Mouse (Mus musculus): ENCODE measurements around the gene Marcksl1.
A peak's percentile ranks its signal among the peaks of the same experiment; 100 is the strongest.

Marcksl1 gene

GRCm38 (mm10) chr4:129502901-129503444, 10.4 kb upstream of the Marcksl1 start:
- DNase-seq (ENCODE audit: low read depth, low spot score), result no peak
- H3K36me3 ChIP-seq (ENCODE audit: control insufficient read depth, insufficient read depth, low read length, poor library complexity, severe bottlenecking), result no peaks in the 10 kb centered on the region
- no peaks in the 10 kb centered on the region for H3K27me3 ChIP-seq (ENCODE audit: control insufficient read depth, insufficient read depth, low read length, poor library complexity, severe bottlenecking)

GRCm38 (mm10) chr4:129505511-129505910, 7.9 kb upstream of the Marcksl1 start:
- H3K27me3 ChIP-seq (ENCODE audit: control insufficient read depth, insufficient read depth, low read length, poor library complexity, severe bottlenecking), result no peaks in the 10 kb centered on the region
- no peak for DNase-seq (ENCODE audit: low read depth, low spot score)
- H3K36me3 ChIP-seq (ENCODE audit: control insufficient read depth, insufficient read depth, low read length, poor library complexity, severe bottlenecking), result no peaks in the 10 kb centered on the region

GRCm38 (mm10) chr4:129507434-129508236, 5.7 kb upstream of the Marcksl1 start:
- Histone ChIP-seq H3K36me3 (ENCODE audit: control insufficient read depth, insufficient read depth, low read length, poor library complexity, severe bottlenecking) (no peaks in the 10 kb centered on the region), H3K27me3 (ENCODE audit: control insufficient read depth, insufficient read depth, low read length, poor library complexity, severe bottlenecking) (no peaks in the 10 kb centered on the region)
- peak; percentile 68 for DNase-seq (ENCODE audit: low read depth, low spot score)

GRCm38 (mm10) chr4:129508237-129508515, 5.2 kb upstream of the Marcksl1 start:
- DNase-seq (ENCODE audit: low read depth, low spot score), result no peak
- Histone ChIP-seq H3K27me3 (ENCODE audit: control insufficient read depth, insufficient read depth, low read length, poor library complexity, severe bottlenecking) (no peaks in the 10 kb centered on the region), H3K36me3 (ENCODE audit: control insufficient read depth, insufficient read depth, low read length, poor library complexity, severe bottlenecking) (no peaks in the 10 kb centered on the region)

- DNase-seq (ENCODE audit: low read depth, low spot score), result no peak
- Histone ChIP-seq H3K36me3 (ENCODE audit: control insufficient read depth, insufficient read depth, low read length, poor library complexity, severe bottlenecking) (no peaks in the 10 kb centered on the region), H3K27me3 (ENCODE audit: control insufficient read depth, insufficient read depth, low read length, poor library complexity, severe bottlenecking) (no peaks in the 10 kb centered on the region; the same call in 1 of the 2 replicates)
Observed at GRCm38 (mm10) chr4:129508834-129509600, 4.4 kb upstream of the Marcksl1 start.

GRCm38 (mm10) chr4:129509650-129510049, 3.7 kb upstream of the Marcksl1 start:
- no peak for DNase-seq (ENCODE audit: low read depth, low spot score)
- no peaks in the 10 kb centered on the region; the same call in 1 of the 2 replicates for H3K27me3 ChIP-seq (ENCODE audit: control insufficient read depth, insufficient read depth, low read length, poor library complexity, severe bottlenecking)
- H3K36me3 ChIP-seq (ENCODE audit: control insufficient read depth, insufficient read depth, low read length, poor library complexity, severe bottlenecking), result no peaks in the 10 kb centered on the region

- no peak for DNase-seq (ENCODE audit: low read depth, low spot score)
- H3K36me3 ChIP-seq (ENCODE audit: control insufficient read depth, insufficient read depth, low read length, poor library complexity, severe bottlenecking), result no peaks in the 10 kb centered on the region
- H3K27me3 ChIP-seq (ENCODE audit: control insufficient read depth, insufficient read depth, low read length, poor library complexity, severe bottlenecking), result no peaks in the 10 kb centered on the region; the same call in 1 of the 2 replicates
Observed at GRCm38 (mm10) chr4:129510723-129511412, 2.5 kb upstream of the Marcksl1 start.

GRCm38 (mm10) chr4:129511413-129512096, 1.8 kb upstream of the Marcksl1 start:
- no peaks in the 10 kb centered on the region; the same call in 1 of the 2 replicates for H3K27me3 ChIP-seq (ENCODE audit: control insufficient read depth, insufficient read depth, low read length, poor library complexity, severe bottlenecking)
- H3K36me3 ChIP-seq (ENCODE audit: control insufficient read depth, insufficient read depth, low read length, poor library complexity, severe bottlenecking), result peaks cover under 1% of the 10 kb centered on the region
- DNase-seq (ENCODE audit: low read depth, low spot score), result no peak

GRCm38 (mm10) chr4:129513891-129514290, 510 bp downstream of the Marcksl1 start:
- no peaks in the 10 kb centered on the region; the same call in 1 of the 2 replicates for H3K27me3 ChIP-seq (ENCODE audit: control insufficient read depth, insufficient read depth, low read length, poor library complexity, severe bottlenecking)
- peaks cover 10% of the 10 kb centered on the region for H3K36me3 ChIP-seq (ENCODE audit: control insufficient read depth, insufficient read depth, low read length, poor library complexity, severe bottlenecking)
- DNase-seq (ENCODE audit: low read depth, low spot score), result no peak

- Histone ChIP-seq H3K36me3 (ENCODE audit: control insufficient read depth, insufficient read depth, low read length, poor library complexity, severe bottlenecking) (peaks cover 13% of the 10 kb centered on the region), H3K27me3 (ENCODE audit: control insufficient read depth, insufficient read depth, low read length, poor library complexity, severe bottlenecking) (no peaks in the 10 kb centered on the region; the same call in 1 of the 2 replicates)
- peak; percentile 79 for DNase-seq (ENCODE audit: low read depth, low spot score)
Observed at GRCm38 (mm10) chr4:129514300-129514898, 1.0 kb downstream of the Marcksl1 start.

GRCm38 (mm10) chr4:129516925-129517324, 3.5 kb downstream of the Marcksl1 start:
- no peaks in the 10 kb centered on the region; the same call in 1 of the 2 replicates for H3K27me3 ChIP-seq (ENCODE audit: control insufficient read depth, insufficient read depth, low read length, poor library complexity, severe bottlenecking)
- DNase-seq (ENCODE audit: low read depth, low spot score), result no peak
- H3K36me3 ChIP-seq (ENCODE audit: control insufficient read depth, insufficient read depth, low read length, poor library complexity, severe bottlenecking), result peaks cover 14% of the 10 kb centered on the region

- peaks cover 16% of the 10 kb centered on the region for H3K36me3 ChIP-seq (ENCODE audit: control insufficient read depth, insufficient read depth, low read length, poor library complexity, severe bottlenecking)
- no peaks in the 10 kb centered on the region; the same call in 1 of the 2 replicates for H3K27me3 ChIP-seq (ENCODE audit: control insufficient read depth, insufficient read depth, low read length, poor library complexity, severe bottlenecking)
- DNase-seq (ENCODE audit: low read depth, low spot score), result no peak
Observed at GRCm38 (mm10) chr4:129518519-129518918, 5.1 kb downstream of the Marcksl1 start.

GRCm38 (mm10) chr4:129525338-129525737, 12.0 kb downstream of the Marcksl1 start:
- DNase-seq (ENCODE audit: low read depth, low spot score), result peak; percentile 87
- Histone ChIP-seq H3K27me3 (ENCODE audit: control insufficient read depth, insufficient read depth, low read length, poor library complexity, severe bottlenecking) (no peaks in the 10 kb centered on the region), H3K36me3 (ENCODE audit: control insufficient read depth, insufficient read depth, low read length, poor library complexity, severe bottlenecking) (peaks cover 6% of the 10 kb centered on the region)

- Histone ChIP-seq H3K27me3 (ENCODE audit: control insufficient read depth, insufficient read depth, low read length, poor library complexity, severe bottlenecking) (no peaks in the 10 kb centered on the region), H3K36me3 (ENCODE audit: control insufficient read depth, insufficient read depth, low read length, poor library complexity, severe bottlenecking) (peaks cover 9% of the 10 kb centered on the region)
- no peak for DNase-seq (ENCODE audit: low read depth, low spot score)
Observed at GRCm38 (mm10) chr4:129525889-129526288, 12.5 kb downstream of the Marcksl1 start.

Data from splenic B cell, adult 2 months (primary cell).